Mouse (Mus musculus): ENCODE results near the gene Mfsd11. TPM values are rescaled to one million over a fixed set of nuclear protein-coding genes. Genes with fewer than 3 reads are reported as not detected.
"Not testable (repeated sequence)": the region's sequence is repeated elsewhere in the genome, so short reads cannot be mapped to it uniquely, and the experiment has no call there.

Gene Mfsd11
- polyA plus RNA-seq, 1 experiment from 2014 or later, result 53.9 TPM

GRCm38 (mm10) chr11:116880839-116881238 lies 28.6 kb downstream of the Mfsd11 start:
- no peak overlapping the region for H3K4me2 ChIP-seq
- peaks cover 7% of the 10 kb centered on the region for H3K27me3 ChIP-seq
- 66% methylated on average over 7 of the region's 7 CpGs for WGBS
- ATAC-seq (ENCODE audit: low FRiP score), result no peak
- peaks cover 4% of the 10 kb centered on the region for H3K4me1 ChIP-seq (replicated peaks)
- peaks cover 2% of the 10 kb centered on the region; the same call in 1 of the 2 replicates for H3K36me3 ChIP-seq
- no peak overlapping the region for H3K4me3 ChIP-seq
- no peak overlapping the region for H3K9ac ChIP-seq
- no peak overlapping the region for H3K27ac ChIP-seq
- H3K9me3 ChIP-seq, result no peaks in the 10 kb centered on the region

GRCm38 (mm10) chr11:116881440-116881839 lies 29.2 kb downstream of the Mfsd11 start:
- Histone ChIP-seq H3K4me1 (replicated peaks) (peaks cover 9% of the 10 kb centered on the region), H3K9me3 (no peaks in the 10 kb centered on the region), H3K4me2 (no peak overlapping the region), H3K27ac (no peak overlapping the region), H3K9ac (no peak overlapping the region), H3K4me3 (no peak overlapping the region), H3K27me3 (peaks cover 12% of the 10 kb centered on the region), H3K36me3 (no peaks in the 10 kb centered on the region)
- ATAC-seq (ENCODE audit: low FRiP score), result no peak
- WGBS, result 81% methylated on average over 5 of the region's 5 CpGs

GRCm38 (mm10) chr11:116882446-116882845 lies 30.2 kb downstream of the Mfsd11 start:
- no peak overlapping the region for H3K9ac ChIP-seq
- ATAC-seq (ENCODE audit: low FRiP score), result no peak
- WGBS, result 81% methylated on average over 10 of the region's 10 CpGs
- no peak overlapping the region for H3K4me3 ChIP-seq
- no peak overlapping the region for H3K27ac ChIP-seq
- no peak overlapping the region for H3K4me2 ChIP-seq
- H3K27me3 ChIP-seq, result peaks cover 20% of the 10 kb centered on the region
- H3K36me3 ChIP-seq, result no peaks in the 10 kb centered on the region
- peaks cover 9% of the 10 kb centered on the region for H3K4me1 ChIP-seq (replicated peaks)
- H3K9me3 ChIP-seq, result no peaks in the 10 kb centered on the region

- peaks cover 9% of the 10 kb centered on the region for H3K4me1 ChIP-seq (replicated peaks)
- H3K9ac ChIP-seq, result no peak overlapping the region
- ATAC-seq (ENCODE audit: low FRiP score), result no peak
- H3K36me3 ChIP-seq, result no peaks in the 10 kb centered on the region
- H3K4me3 ChIP-seq, result no peak overlapping the region
- H3K9me3 ChIP-seq, result no peaks in the 10 kb centered on the region
- 83% methylated on average over 6 of the region's 6 CpGs for WGBS
- peaks cover 26% of the 10 kb centered on the region for H3K27me3 ChIP-seq
- no peak overlapping the region for H3K27ac ChIP-seq
- no peak overlapping the region for H3K4me2 ChIP-seq
Measured at GRCm38 (mm10) chr11:116884061-116884460, 31.8 kb downstream of the Mfsd11 start.

GRCm38 (mm10) chr11:116885275-116886151 lies 33.3 kb downstream of the Mfsd11 start:
- peak overlapping the region; percentile 16 for H3K4me3 ChIP-seq
- H3K4me2 ChIP-seq, result peak overlapping the region; percentile 43
- ATAC-seq (ENCODE audit: low FRiP score), result 0 out of 2 replicates have a peak, but pooled peaks have one; percentile 54
- H3K9me3 ChIP-seq, result no peaks in the 10 kb centered on the region
- H3K4me1 ChIP-seq (replicated peaks), result peaks cover 9% of the 10 kb centered on the region
- H3K9ac ChIP-seq, result peak overlapping the region; percentile 53; the same call in 1 of the 2 replicates
- 3% methylated on average over 27 of the region's 28 CpGs for WGBS
- peaks cover 28% of the 10 kb centered on the region for H3K27me3 ChIP-seq
- no peak overlapping the region for H3K27ac ChIP-seq
- no peaks in the 10 kb centered on the region for H3K36me3 ChIP-seq

GRCm38 (mm10) chr11:116887136-116887535 lies 34.9 kb downstream of the Mfsd11 start:
- Histone ChIP-seq H3K36me3 (no peaks in the 10 kb centered on the region), H3K4me3 (no peak overlapping the region), H3K4me2 (no peak overlapping the region), H3K9me3 (no peaks in the 10 kb centered on the region), H3K9ac (no peak overlapping the region), H3K4me1 (replicated peaks) (peaks cover 9% of the 10 kb centered on the region), H3K27me3 (peaks cover 28% of the 10 kb centered on the region), H3K27ac (no peak overlapping the region)
- WGBS, result 63% methylated on average over 5 of the region's 5 CpGs
- ATAC-seq (ENCODE audit: low FRiP score), result no peak

- 70% methylated on average over 19 of the region's 19 CpGs for WGBS
- peaks cover 4% of the 10 kb centered on the region; the same call in 1 of the 2 replicates for H3K27me3 ChIP-seq
- no peak overlapping the region for H3K4me2 ChIP-seq
- H3K4me1 ChIP-seq (replicated peaks), result 0 out of 2 replicates have a peak, but pooled peaks cover 7% of the 10 kb centered on the region
- H3K36me3 ChIP-seq, result no peaks in the 10 kb centered on the region
- no peak for ATAC-seq (ENCODE audit: low FRiP score)
- H3K27ac ChIP-seq, result 0 out of 2 replicates have a peak overlapping the region, but pooled peaks have one; percentile 13
- no peaks in the 10 kb centered on the region for H3K9me3 ChIP-seq
- H3K9ac ChIP-seq, result no peak overlapping the region
- H3K4me3 ChIP-seq, result no peak overlapping the region
Measured at GRCm38 (mm10) chr11:116893532-116894442, 41.5 kb downstream of the Mfsd11 start.

- H3K27ac ChIP-seq, result no peak overlapping the region
- no peak overlapping the region for H3K4me2 ChIP-seq
- no peaks in the 10 kb centered on the region for H3K9me3 ChIP-seq
- WGBS, result 44% methylated on average over 3 of the region's 3 CpGs
- H3K27me3 ChIP-seq, result no peaks in the 10 kb centered on the region
- ATAC-seq (ENCODE audit: low FRiP score), result no peak
- H3K9ac ChIP-seq, result no peak overlapping the region
- 0 out of 2 replicates have a peak, but pooled peaks cover 7% of the 10 kb centered on the region for H3K4me1 ChIP-seq (replicated peaks)
- H3K36me3 ChIP-seq, result no peaks in the 10 kb centered on the region
- no peak overlapping the region for H3K4me3 ChIP-seq
Measured at GRCm38 (mm10) chr11:116895402-116895801, 43.2 kb downstream of the Mfsd11 start.

- H3K4me1 ChIP-seq (replicated peaks), result no peaks in the 10 kb centered on the region
- no peaks in the 10 kb centered on the region for H3K9me3 ChIP-seq
- no peak overlapping the region for H3K4me2 ChIP-seq
- no peak overlapping the region for H3K27ac ChIP-seq
- no peaks in the 10 kb centered on the region for H3K36me3 ChIP-seq
- WGBS, result 91% methylated on average over 12 of the region's 12 CpGs
- H3K27me3 ChIP-seq, result peaks cover 13% of the 10 kb centered on the region
- no peak for ATAC-seq (ENCODE audit: low FRiP score)
- no peak overlapping the region for H3K9ac ChIP-seq
- H3K4me3 ChIP-seq, result no peak overlapping the region
Measured at GRCm38 (mm10) chr11:116899247-116899646, 47.0 kb downstream of the Mfsd11 start.

- WGBS, result 84% methylated on average over 10 of the region's 10 CpGs
- H3K27me3 ChIP-seq, result peaks cover 32% of the 10 kb centered on the region
- H3K9ac ChIP-seq, result not testable (repeated sequence)
Measured at GRCm38 (mm10) chr11:116902588-116902987, 50.3 kb downstream of the Mfsd11 start.

GRCm38 (mm10) chr11:116905741-116906456 lies 53.7 kb downstream of the Mfsd11 start:
- no peak overlapping the region; the same call in 1 of the 2 replicates for H3K9ac ChIP-seq
- no peak overlapping the region for H3K27ac ChIP-seq
- ATAC-seq (ENCODE audit: low FRiP score), result no peak
- H3K4me2 ChIP-seq, result peak overlapping the region; percentile 47
- H3K36me3 ChIP-seq, result no peaks in the 10 kb centered on the region
- H3K4me1 ChIP-seq (replicated peaks), result peaks cover 13% of the 10 kb centered on the region
- no peaks in the 10 kb centered on the region for H3K9me3 ChIP-seq
- WGBS, result 3% methylated on average over 23 of the region's 23 CpGs
- H3K27me3 ChIP-seq, result peaks cover 33% of the 10 kb centered on the region
- no peak overlapping the region for H3K4me3 ChIP-seq

More at GRCm38 (mm10) chr11:116902588-116902987, 50.3 kb downstream of the Mfsd11 start:
- H3K4me2 ChIP-seq; H3K27ac ChIP-seq; H3K4me3 ChIP-seq; H3K36me3 ChIP-seq; H3K9me3 ChIP-seq; ATAC-seq (ENCODE audit: low FRiP score): not testable (repeated sequence)
- peaks cover 13% of the 10 kb centered on the region for H3K4me1 ChIP-seq (replicated peaks)
